Mouse (Mus musculus) heart, adult 2 months (tissue): ENCODE measurements around the gene Pyroxd2.

ENCODE experiments used
- CTCF ChIP-seq: fragments of 200-600 bp; IDR thresholded peaks from 2 replicates; pipeline ENCODE4 v1.8.1; 2022; ENCODE audit warnings: antibody characterized with exemption, mild to moderate bottlenecking, moderate library complexity
- EP300 ChIP-seq: fragments of 200-500 bp; IDR thresholded peaks from 2 replicates; pipeline ENCODE4 v1.6.1; 2011; ENCODE audit warnings: low read depth, low read length, control low read depth; ENCODE audit not compliant: insufficient read depth

- TF ChIP-seq CTCF (peak; percentile 84), EP300 (0 out of 2 replicates have a peak, but pooled peaks have one; percentile 54)
Measured at GRCm38 (mm10) chr19:42744162-42744586, 8.4 kb downstream of the Pyroxd2 start.
